Mouse (Mus musculus): ENCODE measurements around the gene Vwa3b. TPM values are rescaled to one million over a fixed set of nuclear protein-coding genes. Genes with fewer than 3 reads are reported as not detected.

Gene Vwa3b
- polyA plus RNA-seq, 1 experiment: not detected

GRCm38 (mm10) chr1:36985896-36986295, 40.5 kb upstream of the Vwa3b start:
- Histone ChIP-seq H3K27me3 (ENCODE audit: control insufficient read depth, insufficient read depth, insufficient read length) (peaks cover 12% of the 10 kb centered on the region), H3K4me3 (no peak overlapping the region), H3ac (ENCODE audit: control insufficient read depth, insufficient read length) (no peak overlapping the region), H3K36me3 (ENCODE audit: control insufficient read depth, insufficient read depth) (no peaks in the 10 kb centered on the region), H3K4me2 (ENCODE audit: low read depth) (no peak overlapping the region), H3K79me2 (ENCODE audit: control insufficient read depth, insufficient read depth) (no peaks in the 10 kb centered on the region)
- TF ChIP-seq MYOD1 (IDR thresholded peaks at IDR 0.05; ENCODE audit: control insufficient read depth in 1 of 3, insufficient read length in 2 of 3, low read depth in 2 of 3) (no peak), POLR2AphosphoS2 (IDR thresholded peaks at IDR 0.05; ENCODE audit: insufficient read length, low read depth) (no peak), CEBPB (IDR thresholded peaks at IDR 0.05; ENCODE audit: insufficient read depth, poor library complexity, severe bottlenecking) (no peak), E2F4 (IDR thresholded peaks at IDR 0.05; ENCODE audit: insufficient read depth) (no peak), MAX (IDR thresholded peaks at IDR 0.05; ENCODE audit: low read depth) (no peak), MYOG (IDR thresholded peaks at IDR 0.05; ENCODE audit: control insufficient read depth in 1 of 3, insufficient read depth in 1 of 3, insufficient read length in 2 of 3, low read depth in 2 of 3) (no peak), USF1 (IDR thresholded peaks at IDR 0.05; ENCODE audit: low read depth) (no peak), REST (IDR thresholded peaks at IDR 0.05; ENCODE audit: insufficient read depth, insufficient read length) (no peak), TCF3 (IDR thresholded peaks at IDR 0.05; ENCODE audit: insufficient read length, low read depth) (no peak), TCF12 (IDR thresholded peaks at IDR 0.05; ENCODE audit: insufficient read depth, poor library complexity, severe bottlenecking) (no peak), SRF (IDR thresholded peaks at IDR 0.05; ENCODE audit: control insufficient read depth, insufficient read length, low read depth) (no peak), POLR2A (IDR thresholded peaks at IDR 0.05; ENCODE audit: insufficient read length, low read depth) (no peak)

DNA sequence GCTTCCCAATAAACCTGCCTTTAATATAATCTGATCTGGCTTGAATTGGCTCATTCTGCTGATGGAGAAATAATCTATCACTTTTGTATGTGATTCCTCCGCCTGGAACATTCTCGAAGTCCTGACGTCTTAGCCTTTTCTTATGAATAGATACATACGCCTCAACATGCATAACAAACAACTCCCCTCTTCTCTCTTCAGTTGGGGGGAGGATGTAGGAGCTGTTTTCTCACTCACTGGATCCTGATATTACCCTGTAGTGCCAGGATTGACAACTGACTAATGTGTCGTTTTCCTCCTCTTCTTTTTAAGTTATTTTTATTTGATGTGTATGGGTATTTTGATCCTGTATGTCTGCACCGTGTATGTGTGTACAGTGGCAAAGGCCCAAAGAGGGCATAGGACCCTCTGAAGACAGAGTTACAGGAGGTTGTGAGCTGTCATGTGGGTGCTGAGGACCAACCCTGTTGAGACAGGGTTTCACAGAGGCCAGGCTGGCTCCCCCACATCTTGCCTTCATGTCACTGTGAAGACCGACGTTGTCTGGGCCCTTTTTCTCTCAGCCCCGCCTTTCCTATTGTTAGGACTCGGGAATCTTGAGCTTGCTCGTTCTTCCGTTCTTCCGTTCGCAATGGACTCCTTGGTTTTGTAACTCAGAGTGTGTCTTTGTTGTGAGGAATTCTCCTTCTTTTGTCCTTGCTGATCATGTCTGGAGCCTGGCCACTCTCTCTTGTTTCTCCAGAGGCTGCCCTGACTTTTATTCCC, 39.8 kb upstream of the Vwa3b start:
- TF ChIP-seq REST (IDR thresholded peaks at IDR 0.05; ENCODE audit: insufficient read depth, insufficient read length) (no peak), CEBPB (IDR thresholded peaks at IDR 0.05; ENCODE audit: insufficient read depth, poor library complexity, severe bottlenecking) (no peak), POLR2AphosphoS2 (IDR thresholded peaks at IDR 0.05; ENCODE audit: insufficient read length, low read depth) (no peak), MYOG (IDR thresholded peaks at IDR 0.05; ENCODE audit: control insufficient read depth in 1 of 3, insufficient read depth in 1 of 3, insufficient read length in 2 of 3, low read depth in 2 of 3) (no peak), POLR2A (IDR thresholded peaks at IDR 0.05; ENCODE audit: insufficient read length, low read depth) (no peak), MAX (IDR thresholded peaks at IDR 0.05; ENCODE audit: low read depth) (no peak), TCF3 (IDR thresholded peaks at IDR 0.05; ENCODE audit: insufficient read length, low read depth) (no peak), TCF12 (IDR thresholded peaks at IDR 0.05; ENCODE audit: insufficient read depth, poor library complexity, severe bottlenecking) (no peak), USF1 (IDR thresholded peaks at IDR 0.05; ENCODE audit: low read depth) (no peak), MYOD1 (IDR thresholded peaks at IDR 0.05; ENCODE audit: control insufficient read depth in 1 of 3, insufficient read length in 2 of 3, low read depth in 2 of 3) (no peak), E2F4 (IDR thresholded peaks at IDR 0.05; ENCODE audit: insufficient read depth) (no peak), SRF (IDR thresholded peaks at IDR 0.05; ENCODE audit: control insufficient read depth, insufficient read length, low read depth) (no peak)

DNA sequence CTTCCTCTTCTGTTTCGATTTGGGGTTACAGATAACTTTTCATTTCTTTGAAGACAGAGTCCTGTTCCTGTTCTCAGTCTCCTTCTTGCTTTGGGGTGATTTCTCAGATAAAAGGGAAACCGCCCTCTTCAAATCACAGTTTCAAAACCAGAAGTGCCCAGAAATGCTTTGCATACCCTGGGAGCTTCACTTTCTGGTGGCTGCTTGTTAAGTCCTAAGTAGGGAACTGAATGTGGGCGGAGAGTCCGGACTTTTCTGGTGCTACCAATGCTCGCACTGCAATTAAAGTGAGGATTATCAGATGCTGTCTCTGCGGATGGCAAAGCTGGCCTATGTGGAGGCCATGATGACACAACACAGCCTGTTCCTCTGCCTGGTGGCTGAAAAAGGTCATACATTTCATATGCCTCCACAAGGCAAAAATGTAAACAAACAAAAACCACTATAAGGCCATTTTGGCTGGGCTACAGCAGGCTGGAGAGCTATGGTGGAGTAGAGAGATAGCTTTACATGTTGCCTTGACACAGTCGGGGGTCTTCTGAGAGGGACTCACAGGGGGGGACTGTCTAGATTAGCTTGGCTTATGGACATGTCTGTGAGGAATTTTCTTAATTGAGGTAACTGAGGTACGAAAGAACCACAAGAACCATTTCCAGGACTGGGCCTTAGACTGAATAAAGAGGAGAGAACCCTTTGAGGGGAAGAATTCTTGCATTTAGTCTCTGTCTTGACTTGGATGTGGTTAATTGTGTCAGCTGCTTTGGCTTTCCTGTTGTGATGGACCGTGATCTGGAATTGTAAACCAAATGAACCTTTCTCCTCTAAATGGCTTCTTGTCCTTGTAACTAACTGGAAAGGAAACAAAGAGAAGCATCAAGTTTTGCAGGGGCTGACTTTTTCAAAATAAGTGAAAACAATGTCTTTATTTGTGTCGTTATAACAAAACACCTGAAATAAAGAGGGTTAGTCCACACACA, 38.9 kb upstream of the Vwa3b start:
- Histone ChIP-seq H3K79me2 (ENCODE audit: control insufficient read depth, insufficient read depth) (no peaks in the 10 kb centered on the region), H3K4me3 (no peak overlapping the region), H3K4me2 (ENCODE audit: low read depth) (no peak overlapping the region), H3K36me3 (ENCODE audit: control insufficient read depth, insufficient read depth) (no peaks in the 10 kb centered on the region), H3ac (ENCODE audit: control insufficient read depth, insufficient read length) (no peak overlapping the region), H3K27me3 (ENCODE audit: control insufficient read depth, insufficient read depth, insufficient read length) (peaks cover 14% of the 10 kb centered on the region)
- no peak for TF ChIP-seq TCF12 (IDR thresholded peaks at IDR 0.05; ENCODE audit: insufficient read depth, poor library complexity, severe bottlenecking)
- TF ChIP-seq MAX (IDR thresholded peaks at IDR 0.05; ENCODE audit: low read depth): no peak
- no peak for TF ChIP-seq MYOD1 (IDR thresholded peaks at IDR 0.05; ENCODE audit: control insufficient read depth in 1 of 3, insufficient read length in 2 of 3, low read depth in 2 of 3)
- no peak for TF ChIP-seq REST (IDR thresholded peaks at IDR 0.05; ENCODE audit: insufficient read depth, insufficient read length)
- no peak for TF ChIP-seq USF1 (IDR thresholded peaks at IDR 0.05; ENCODE audit: low read depth)
- no peak for TF ChIP-seq POLR2A (IDR thresholded peaks at IDR 0.05; ENCODE audit: insufficient read length, low read depth)
- no peak for TF ChIP-seq TCF3 (IDR thresholded peaks at IDR 0.05; ENCODE audit: insufficient read length, low read depth)
- no peak for TF ChIP-seq CEBPB (IDR thresholded peaks at IDR 0.05; ENCODE audit: insufficient read depth, poor library complexity, severe bottlenecking)
- TF ChIP-seq MYOG (IDR thresholded peaks at IDR 0.05; ENCODE audit: control insufficient read depth in 1 of 3, insufficient read depth in 1 of 3, insufficient read length in 2 of 3, low read depth in 2 of 3): no peak
- no peak for TF ChIP-seq E2F4 (IDR thresholded peaks at IDR 0.05; ENCODE audit: insufficient read depth)

More for the DNA sequence above, 39.8 kb upstream of the Vwa3b start:
- H3K4me2 ChIP-seq (ENCODE audit: low read depth): no peak overlapping the region
- H3K79me2 ChIP-seq (ENCODE audit: control insufficient read depth, insufficient read depth): no peaks in the 10 kb centered on the region
- H3K36me3 ChIP-seq (ENCODE audit: control insufficient read depth, insufficient read depth): no peaks in the 10 kb centered on the region
- no peak overlapping the region for H3ac ChIP-seq (ENCODE audit: control insufficient read depth, insufficient read length)
- H3K4me3 ChIP-seq: no peak overlapping the region
- H3K27me3 ChIP-seq (ENCODE audit: control insufficient read depth, insufficient read depth, insufficient read length): peaks cover 14% of the 10 kb centered on the region

- no peaks in the 10 kb centered on the region for H3K79me2 ChIP-seq (ENCODE audit: control insufficient read depth, insufficient read depth)
- TF ChIP-seq E2F4 (IDR thresholded peaks at IDR 0.05; ENCODE audit: insufficient read depth): no peak
- no peak overlapping the region for H3ac ChIP-seq (ENCODE audit: control insufficient read depth, insufficient read length)
Measured at GRCm38 (mm10) chr1:36988161-36988560, 38.2 kb upstream of the Vwa3b start.

More at GRCm38 (mm10) chr1:36988161-36988560, 38.2 kb upstream of the Vwa3b start:
- H3K36me3 ChIP-seq (ENCODE audit: control insufficient read depth, insufficient read depth): no peaks in the 10 kb centered on the region
- no peak overlapping the region for H3K4me3 ChIP-seq
- H3K27me3 ChIP-seq (ENCODE audit: control insufficient read depth, insufficient read depth, insufficient read length): peaks cover 14% of the 10 kb centered on the region
- H3K4me2 ChIP-seq (ENCODE audit: low read depth): no peak overlapping the region

Data from myocyte (in vitro differentiated cells).